ENCODE assay signal across 8 mouse cellular contexts in genomic region chr12:98347550-98348318, GRCm38 (mm10).
DNase-seq lines count a peak whose midpoint lies in the region; ATAC-seq and TF ChIP-seq lines count a peak whose summit lies in the region.

No protein-coding gene starts in this region.

- no peaks in the 10 kb centered on the region for H3K79me2 ChIP-seq in C2C12 (ENCODE audit: control insufficient read depth, insufficient read depth)

- in situ Hi-C loops in Patski (cut with MboI; ENCODE audit: low pct_unique_long_range_greater_than_20kb) = loop anchor here (5.0 to 10.0 kb wide), 2 partner anchors 65 to 133 kb away; no protein-coding TSS in a partner anchor

- H3K4me1 ChIP-seq in kidney, embryonic 14.5 days (ENCODE audit: control insufficient read depth, insufficient read depth, low read length) = no peaks in the 10 kb centered on the region
- no peaks in the 10 kb centered on the region for H3K4me1 ChIP-seq in forebrain, embryonic 13.5 days

- POLR2A ChIA-PET in Patski (lab: Charles Lee) = no interaction called here

- H3K27me3 ChIP-seq in kidney, embryonic 14.5 days (ENCODE audit: control insufficient read depth, insufficient read depth, low read length) = no peaks in the 10 kb centered on the region
- no peaks in the 10 kb centered on the region for H3K27me3 ChIP-seq in C2C12 (ENCODE audit: control insufficient read depth, insufficient read depth, insufficient read length)
- no peaks in the 10 kb centered on the region for H3K27me3 ChIP-seq in Patski
- no peaks in the 10 kb centered on the region for H3K27me3 ChIP-seq in forebrain, embryonic 13.5 days

- H3K36me3 ChIP-seq in kidney, embryonic 14.5 days (ENCODE audit: control insufficient read depth, insufficient read depth, low read length) = no peaks in the 10 kb centered on the region
- H3K36me3 ChIP-seq in C2C12 (ENCODE audit: control insufficient read depth, insufficient read depth) = no peaks in the 10 kb centered on the region
- no peaks in the 10 kb centered on the region for H3K36me3 ChIP-seq in forebrain, embryonic 13.5 days (ENCODE audit: poor library complexity, severe bottlenecking)

- H3K9me3 ChIP-seq in kidney, embryonic 14.5 days (ENCODE audit: control insufficient read depth, low read length) = no peaks in the 10 kb centered on the region
- no peaks in the 10 kb centered on the region for H3K9me3 ChIP-seq in forebrain, embryonic 13.5 days (replicated peaks)

- no peak overlapping the region for H3K4me2 ChIP-seq in kidney, embryonic 14.5 days (replicated peaks; ENCODE audit: low read depth, low read length)
- no peak overlapping the region for H3K4me2 ChIP-seq in forebrain, embryonic 13.5 days

- peak; percentile 6 for TF ChIP-seq CTCF in C2C12 (IDR thresholded peaks at IDR 0.05; ENCODE audit: control insufficient read depth, insufficient read depth, insufficient read length)
- peak; percentile 60 for TF ChIP-seq CTCF in Patski (IDR thresholded peaks at IDR 0.05)

- H3K27ac ChIP-seq in kidney, embryonic 14.5 days (ENCODE audit: low read depth, low read length) = no peak overlapping the region
- no peak overlapping the region for H3K27ac ChIP-seq in forebrain, embryonic 13.5 days

- no peak overlapping the region for H3K4me3 ChIP-seq in kidney, embryonic 14.5 days (ENCODE audit: low read length)
- no peak overlapping the region for H3K4me3 ChIP-seq in C2C12 (ENCODE audit: insufficient read depth, poor library complexity, severe bottlenecking)
- no peak overlapping the region for H3K4me3 ChIP-seq in forebrain, embryonic 13.5 days

- DNase-seq in kidney, adult 9 months = peak; percentile 50
- DNase-seq in Patski (ENCODE audit: low read depth, low spot score) = no peak
- DNase-seq in cerebellum, postnatal 36 days = peak; percentile 47 to 73
- peak; percentile 23 to 56 for DNase-seq in layer of hippocampus, postnatal 10 days (ENCODE audit: low spot score in 2 of 2)
- DNase-seq in right cerebral cortex, postnatal 14 days = peak; percentile 51

- H3K79me3 ChIP-seq in C2C12 (ENCODE audit: low read depth) = no peaks in the 10 kb centered on the region

- no peak overlapping the region for H3ac ChIP-seq in C2C12 (ENCODE audit: control insufficient read depth, insufficient read length, low read depth)

- 75% methylated on average over 13 of the region's 13 CpGs for WGBS in kidney, embryonic 14.5 days
- 81% methylated on average over 13 of the region's 13 CpGs for WGBS in forebrain, embryonic 13.5 days

- ATAC-seq in kidney, embryonic 14.5 days (ENCODE audit: low FRiP score, low TSS enrichment) = no peak
- ATAC-seq in Patski = no peak
- ATAC-seq in forebrain, embryonic 13.5 days = no peak

- H3K9ac ChIP-seq in kidney, embryonic 14.5 days (ENCODE audit: low read depth, low read length) = no peak overlapping the region
- no peak overlapping the region for H3K9ac ChIP-seq in forebrain, embryonic 13.5 days

- CTCF ChIA-PET in Patski (lab: Charles Lee) = interaction anchor here (0.8 to 4.7 kb wide), 4 partner anchors 21 to 255 kb away, joined by 3 to 36 read pairs (median 4); no protein-coding TSS in a partner anchor

TF ChIP-seq in C2C12, 6 proteins besides CTCF, POLR2A, EP300 and RAD21:
- no peak for TF ChIP-seq MYOD1 (IDR thresholded peaks at IDR 0.05; ENCODE audit: control insufficient read depth, insufficient read length, low read depth)
- TF ChIP-seq USF1 (IDR thresholded peaks at IDR 0.05; ENCODE audit: low read depth) = no peak
- no peak for TF ChIP-seq CEBPB (IDR thresholded peaks at IDR 0.05; ENCODE audit: low read depth)
- no peak for TF ChIP-seq MYOG (IDR thresholded peaks at IDR 0.05; ENCODE audit: control insufficient read depth, extremely low read depth, insufficient read length)
- no peak for TF ChIP-seq MAX (IDR thresholded peaks at IDR 0.05)
- TF ChIP-seq FOSL1 (IDR thresholded peaks at IDR 0.05; ENCODE audit: insufficient read depth, low read length, poor library complexity, severe bottlenecking) = no peak
